Mouse (Mus musculus) testis, adult 2 months (tissue): Measurements from ENCODE around the gene Prdm15. TPM values are rescaled to one million over a fixed set of nuclear protein-coding genes. Genes with fewer than 3 reads are reported as not detected.
A peak's percentile ranks its signal among the peaks of the same experiment; 100 is the strongest.

Experiments used
- H3K27ac ChIP-seq: fragments of 200-500 bp; 2 replicates; pipeline ENCODE4 v1.5.1; 2012; ENCODE audit warnings: low read depth, low read length; ENCODE audit not compliant: control insufficient read depth, insufficient read depth
- H3K27me3 ChIP-seq: fragments of 200-500 bp; 2 replicates; pipeline ENCODE4 v1.6.1; 2012; ENCODE audit warnings: mild to moderate bottlenecking, low read length, moderate library complexity; ENCODE audit not compliant: control insufficient read depth, insufficient read depth
- H3K36me3 ChIP-seq: fragments of 200-500 bp; 2 replicates; pipeline ENCODE4 v1.6.1; 2012; ENCODE audit warnings: mild to moderate bottlenecking, low read length; ENCODE audit not compliant: control insufficient read depth, insufficient read depth
- H3K4me1 ChIP-seq: fragments of 200-500 bp; 2 replicates; pipeline ENCODE4 v1.6.1; 2012; ENCODE audit warnings: low read length; ENCODE audit not compliant: control insufficient read depth, insufficient read depth
- H3K4me3 ChIP-seq: fragments of 200-500 bp; 2 replicates; pipeline ENCODE4 v1.5.1; 2012; ENCODE audit warnings: low read depth, mild to moderate bottlenecking, low read length, moderate library complexity, mixed read lengths; ENCODE audit not compliant: control insufficient read depth
- CTCF ChIP-seq: fragments of 200-500 bp; IDR thresholded peaks from 2 replicates; pipeline ENCODE4 v1.5.1; 2012; ENCODE audit warnings: low read depth, mild to moderate bottlenecking, inconsistent platforms, low read length, moderate library complexity; ENCODE audit not compliant: control insufficient read depth, insufficient read depth, insufficient replicate concordance
- POLR2A ChIP-seq: fragments of 200-500 bp; IDR thresholded peaks from 2 replicates; pipeline ENCODE4 v1.6.1; 2012; ENCODE audit warnings: low read depth, mild to moderate bottlenecking, inconsistent platforms, low read length, moderate library complexity; ENCODE audit not compliant: control insufficient read depth
- polyA plus RNA-seq: library from polyadenylated mRNA; depleted of rRNA; stranded (reverse); fragments of >200 nt; gene quantifications from 2 replicates; pipeline ENCODE4 v1.2.3, GENCODE M21; 2012

Gene Prdm15
- polyA plus RNA-seq, 1 experiment: 5.0 TPM

GRCm38 (mm10) chr16:97874376-97874775 lies 22.7 kb upstream of the Prdm15 start:
- H3K36me3 ChIP-seq: no peaks in the 10 kb centered on the region
- no peak overlapping the region for H3K27ac ChIP-seq
- H3K27me3 ChIP-seq: no peaks in the 10 kb centered on the region
- H3K4me3 ChIP-seq: no peak overlapping the region
- no peak for TF ChIP-seq CTCF
- no peak for TF ChIP-seq POLR2A
- H3K4me1 ChIP-seq: no peaks in the 10 kb centered on the region

GRCm38 (mm10) chr16:97872657-97873056 lies 21.0 kb upstream of the Prdm15 start:
- Histone ChIP-seq H3K36me3 (no peaks in the 10 kb centered on the region), H3K27me3 (no peaks in the 10 kb centered on the region), H3K4me3 (no peak overlapping the region), H3K27ac (no peak overlapping the region), H3K4me1 (no peaks in the 10 kb centered on the region)
- no peak for TF ChIP-seq POLR2A

- no peaks in the 10 kb centered on the region for H3K4me1 ChIP-seq
- H3K36me3 ChIP-seq: no peaks in the 10 kb centered on the region
- no peak overlapping the region for H3K4me3 ChIP-seq
- TF ChIP-seq POLR2A: no peak
- TF ChIP-seq CTCF: no peak
- no peaks in the 10 kb centered on the region for H3K27me3 ChIP-seq
- H3K27ac ChIP-seq: no peak overlapping the region
Observed at GRCm38 (mm10) chr16:97869193-97870102, 17.8 kb upstream of the Prdm15 start.

GRCm38 (mm10) chr16:97863932-97864467 lies 12.3 kb upstream of the Prdm15 start:
- no peaks in the 10 kb centered on the region for H3K36me3 ChIP-seq
- H3K4me1 ChIP-seq: peaks cover 8% of the 10 kb centered on the region
- TF ChIP-seq POLR2A (no peak), CTCF (no peak)
- no peaks in the 10 kb centered on the region for H3K27me3 ChIP-seq
- no peak overlapping the region for H3K4me3 ChIP-seq
- no peak overlapping the region for H3K27ac ChIP-seq

GRCm38 (mm10) chr16:97856050-97856449 lies 4.4 kb upstream of the Prdm15 start:
- H3K27me3 ChIP-seq: no peaks in the 10 kb centered on the region
- H3K4me1 ChIP-seq: peaks cover 10% of the 10 kb centered on the region
- no peak overlapping the region for H3K27ac ChIP-seq
- no peak for TF ChIP-seq CTCF
- no peak for TF ChIP-seq POLR2A
- H3K36me3 ChIP-seq: no peaks in the 10 kb centered on the region
- H3K4me3 ChIP-seq: no peak overlapping the region

GRCm38 (mm10) chr16:97851061-97851740 lies 449 bp downstream of the Prdm15 start:
- H3K4me1 ChIP-seq: peaks cover 3% of the 10 kb centered on the region
- peak overlapping the region; percentile 91 for H3K4me3 ChIP-seq
- H3K27me3 ChIP-seq: no peaks in the 10 kb centered on the region
- H3K36me3 ChIP-seq: no peaks in the 10 kb centered on the region
- peak overlapping the region; percentile 93 for H3K27ac ChIP-seq
- TF ChIP-seq POLR2A (peak; percentile 62; the same call in 1 of the 2 replicates), CTCF (no peak)

- no peak for TF ChIP-seq CTCF
- no peak for TF ChIP-seq POLR2A
- Histone ChIP-seq H3K36me3 (no peaks in the 10 kb centered on the region), H3K4me1 (peaks cover 3% of the 10 kb centered on the region), H3K4me3 (peak overlapping the region; percentile 91), H3K27me3 (no peaks in the 10 kb centered on the region), H3K27ac (peak overlapping the region; percentile 93)
Observed at GRCm38 (mm10) chr16:97850667-97851060, 986 bp downstream of the Prdm15 start.
